Mouse (Mus musculus) testis, adult 2 months (tissue): ENCODE results near the gene Ticam1. TPM values are rescaled to one million over a fixed set of nuclear protein-coding genes. Genes with fewer than 3 reads are reported as not detected.

Source experiments
- H3K27ac ChIP-seq: fragments of 200-500 bp; 2 replicates; pipeline ENCODE4 v1.5.1; 2012; ENCODE audit warnings: low read depth, low read length; ENCODE audit not compliant: control insufficient read depth, insufficient read depth
- H3K27me3 ChIP-seq: fragments of 200-500 bp; 2 replicates; pipeline ENCODE4 v1.6.1; 2012; ENCODE audit warnings: mild to moderate bottlenecking, low read length, moderate library complexity; ENCODE audit not compliant: control insufficient read depth, insufficient read depth
- H3K36me3 ChIP-seq: fragments of 200-500 bp; 2 replicates; pipeline ENCODE4 v1.6.1; 2012; ENCODE audit warnings: mild to moderate bottlenecking, low read length; ENCODE audit not compliant: control insufficient read depth, insufficient read depth
- H3K4me1 ChIP-seq: fragments of 200-500 bp; 2 replicates; pipeline ENCODE4 v1.6.1; 2012; ENCODE audit warnings: low read length; ENCODE audit not compliant: control insufficient read depth, insufficient read depth
- H3K4me3 ChIP-seq: fragments of 200-500 bp; 2 replicates; pipeline ENCODE4 v1.5.1; 2012; ENCODE audit warnings: low read depth, mild to moderate bottlenecking, low read length, moderate library complexity, mixed read lengths; ENCODE audit not compliant: control insufficient read depth
- CTCF ChIP-seq: fragments of 200-500 bp; IDR thresholded peaks from 2 replicates; pipeline ENCODE4 v1.5.1; 2012; ENCODE audit warnings: low read depth, mild to moderate bottlenecking, inconsistent platforms, low read length, moderate library complexity; ENCODE audit not compliant: control insufficient read depth, insufficient read depth, insufficient replicate concordance
- POLR2A ChIP-seq: fragments of 200-500 bp; IDR thresholded peaks from 2 replicates; pipeline ENCODE4 v1.6.1; 2012; ENCODE audit warnings: low read depth, mild to moderate bottlenecking, inconsistent platforms, low read length, moderate library complexity; ENCODE audit not compliant: control insufficient read depth
- polyA plus RNA-seq: library from polyadenylated mRNA; depleted of rRNA; stranded (reverse); fragments of >200 nt; gene quantifications from 2 replicates; pipeline ENCODE4 v1.2.3, GENCODE M21; 2012

Ticam1 gene
- polyA plus RNA-seq, 1 experiment, result 3.4 TPM

DNA sequence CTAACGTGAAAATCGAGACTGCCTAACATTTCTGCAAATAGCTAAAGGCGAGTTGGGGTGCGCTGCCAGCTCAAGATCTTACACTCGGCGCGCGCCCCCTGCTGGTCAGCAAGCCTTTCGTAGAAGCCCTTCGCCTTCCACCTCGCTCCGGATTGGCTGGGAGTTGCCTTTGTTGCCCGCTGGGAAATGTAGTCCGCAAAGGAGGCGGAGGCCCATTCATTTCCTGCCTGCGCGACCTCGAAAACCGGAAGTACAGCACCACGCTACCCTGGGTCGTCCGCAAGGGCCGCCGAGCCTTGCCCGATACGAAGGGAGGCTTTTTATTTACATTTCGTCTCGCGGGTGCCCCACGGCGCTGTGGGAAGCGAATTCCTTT lies 20.7 kb downstream of the Ticam1 start:
- peak overlapping the region; percentile 95 for H3K27ac ChIP-seq
- H3K4me3 ChIP-seq, result peak overlapping the region; percentile 95
- H3K4me1 ChIP-seq, result peaks cover 16% of the 10 kb centered on the region
- H3K27me3 ChIP-seq, result no peaks in the 10 kb centered on the region
- H3K36me3 ChIP-seq, result no peaks in the 10 kb centered on the region
- TF ChIP-seq CTCF (peak; percentile 96), POLR2A (peak; percentile 81)

DNA sequence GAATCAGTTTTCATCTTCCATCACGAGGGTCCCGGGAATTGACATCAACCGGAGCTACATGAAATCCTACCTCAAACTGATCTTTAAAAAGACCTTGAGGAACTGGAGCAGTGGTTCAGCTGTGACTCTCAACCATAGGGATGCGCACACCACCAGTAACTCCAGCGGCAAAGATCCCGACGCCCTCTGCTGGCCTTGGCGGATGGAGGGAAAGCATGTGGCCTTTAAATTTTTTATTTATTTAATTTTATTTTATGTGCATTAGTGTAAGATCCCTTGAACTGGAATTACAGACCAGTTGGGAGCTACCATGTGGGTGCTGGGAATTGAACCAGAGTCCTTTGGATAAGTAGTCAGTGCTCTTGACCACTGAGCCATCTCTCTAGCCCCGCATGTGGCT lies 21.2 kb downstream of the Ticam1 start:
- H3K4me3 ChIP-seq, result no peak overlapping the region; the same call in 1 of the 2 replicates
- H3K4me1 ChIP-seq, result peaks cover 20% of the 10 kb centered on the region
- H3K36me3 ChIP-seq, result no peaks in the 10 kb centered on the region
- TF ChIP-seq POLR2A, result no peak
- TF ChIP-seq CTCF, result no peak
- no peak overlapping the region for H3K27ac ChIP-seq
- no peaks in the 10 kb centered on the region for H3K27me3 ChIP-seq

DNA sequence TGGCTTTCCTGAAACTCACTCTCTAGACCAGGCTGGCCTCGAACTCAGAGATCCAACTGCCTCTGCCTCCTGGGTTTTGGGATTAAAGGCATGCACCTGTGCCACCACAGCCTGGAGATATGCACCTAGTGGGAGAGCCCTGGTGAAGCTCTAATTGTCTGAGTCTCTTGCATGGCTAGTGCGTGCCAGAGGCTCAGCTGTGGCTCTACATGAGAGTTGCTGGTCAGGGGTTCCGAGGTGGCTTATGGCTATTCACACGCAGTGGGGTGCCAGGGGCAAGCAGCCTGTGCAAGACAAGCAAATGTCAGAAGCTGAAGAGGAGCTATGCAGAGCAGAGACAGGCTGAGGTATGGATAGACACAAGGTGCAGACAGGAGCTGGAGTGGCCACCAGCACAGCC lies 21.9 kb downstream of the Ticam1 start:
- TF ChIP-seq CTCF (no peak), POLR2A (no peak)
- Histone ChIP-seq H3K4me3 (no peak overlapping the region), H3K36me3 (no peaks in the 10 kb centered on the region), H3K27ac (no peak overlapping the region), H3K27me3 (no peaks in the 10 kb centered on the region), H3K4me1 (peaks cover 21% of the 10 kb centered on the region)

DNA sequence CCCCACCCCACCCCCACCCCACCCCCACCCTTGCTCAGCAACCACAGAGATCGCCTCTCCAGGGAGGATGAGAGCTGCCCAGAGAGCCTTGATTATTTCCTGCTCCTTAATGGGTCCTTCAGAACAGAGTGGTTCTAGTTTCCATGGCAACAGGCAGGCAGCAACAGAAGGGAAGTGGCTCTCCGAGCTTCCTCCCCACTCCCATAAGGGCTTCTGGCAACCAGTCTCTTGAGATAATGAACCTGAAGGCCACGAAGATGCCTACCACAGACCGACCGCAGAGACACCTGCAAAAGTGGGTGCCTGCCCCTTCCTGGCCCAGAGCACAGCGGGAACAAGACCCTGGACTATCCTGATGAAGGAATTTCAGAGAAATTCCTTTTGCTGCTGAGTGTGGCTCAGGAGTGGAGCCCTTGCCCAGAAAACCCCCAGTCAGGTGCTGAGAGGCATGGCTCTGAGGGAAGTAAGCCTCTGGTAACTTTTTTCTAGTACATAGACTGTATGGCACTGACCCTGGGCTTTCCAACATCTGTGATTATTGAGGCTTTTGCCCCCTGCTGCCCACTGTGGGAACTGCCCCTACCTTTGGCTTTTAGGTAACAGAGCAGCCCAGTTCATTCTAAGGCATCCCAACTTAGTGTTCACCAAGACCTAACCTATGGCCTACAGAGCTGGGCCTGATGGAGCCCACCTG lies 25.3 kb downstream of the Ticam1 start:
- Histone ChIP-seq H3K4me1 (peaks cover 16% of the 10 kb centered on the region), H3K4me3 (peak overlapping the region; percentile 84), H3K27me3 (no peaks in the 10 kb centered on the region), H3K27ac (peak overlapping the region; percentile 23), H3K36me3 (no peaks in the 10 kb centered on the region)
- TF ChIP-seq POLR2A (peak; percentile 45; the same call in 1 of the 2 replicates), CTCF (peak; percentile 49; the same call in 1 of the 2 replicates)

DNA sequence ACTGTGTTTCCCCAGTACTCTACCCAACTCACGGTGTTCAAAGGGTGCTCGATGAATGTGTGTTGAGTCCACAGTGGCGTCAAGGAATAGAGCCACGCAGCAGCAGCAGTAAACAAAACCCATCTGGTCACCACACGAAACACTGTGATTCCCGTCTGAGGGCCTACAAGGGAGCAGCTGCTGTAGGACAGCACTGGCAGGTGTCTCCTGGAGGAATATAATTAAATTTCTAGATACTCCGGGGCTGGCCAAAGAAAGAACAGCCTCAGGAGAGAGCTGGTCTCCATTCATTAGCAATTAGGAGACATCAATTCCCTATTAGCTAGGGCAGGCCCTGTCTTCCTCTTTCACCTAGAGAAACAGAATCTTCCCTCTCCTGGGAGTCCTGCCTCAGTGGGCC lies 31.0 kb downstream of the Ticam1 start:
- TF ChIP-seq POLR2A, result no peak
- Histone ChIP-seq H3K36me3 (no peaks in the 10 kb centered on the region), H3K4me3 (no peak overlapping the region), H3K27me3 (no peaks in the 10 kb centered on the region), H3K4me1 (peaks cover 6% of the 10 kb centered on the region), H3K27ac (no peak overlapping the region)

DNA sequence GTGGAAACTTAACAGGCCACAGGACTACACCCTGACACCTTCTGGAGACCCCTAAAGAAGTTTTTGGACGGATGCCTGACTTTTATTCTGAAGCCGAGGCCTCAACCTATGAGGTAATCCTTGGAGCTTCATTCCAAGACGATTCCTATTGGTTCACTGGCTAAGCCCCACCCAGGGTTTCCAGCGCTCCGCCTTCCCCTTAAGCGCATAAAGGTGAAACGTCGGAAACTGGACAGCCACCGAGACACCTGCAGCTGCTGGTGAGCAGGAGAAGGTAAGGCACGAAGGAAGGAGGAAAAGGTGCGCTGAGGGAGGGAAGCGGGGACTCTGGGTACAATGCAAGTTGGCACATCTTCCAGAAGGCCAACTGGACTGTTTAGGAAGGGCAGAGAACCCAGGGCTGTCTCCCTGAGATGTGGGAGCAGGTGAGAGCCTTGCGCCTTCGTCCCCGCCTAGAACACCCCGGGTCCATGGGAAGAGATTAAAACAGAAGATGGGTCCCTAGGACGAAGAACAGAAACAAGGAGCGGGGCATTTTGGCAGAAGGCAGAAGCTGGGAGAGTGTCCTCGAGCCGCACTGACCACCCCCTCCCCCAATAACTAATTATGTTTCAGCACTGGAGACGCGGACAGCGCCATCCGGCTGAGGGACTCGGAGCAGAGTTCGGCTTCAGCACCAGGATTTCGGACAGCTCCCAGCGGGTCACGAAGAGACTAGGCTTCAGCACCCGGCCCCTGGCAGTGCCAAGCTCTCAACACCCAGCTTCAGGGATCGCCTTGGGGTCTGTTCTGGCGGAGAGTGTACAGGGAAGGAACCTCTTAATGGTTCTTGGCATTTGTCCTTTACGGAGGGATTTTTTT lies 34.8 kb downstream of the Ticam1 start:
- H3K4me1 ChIP-seq, result peaks cover 4% of the 10 kb centered on the region; the same call in 1 of the 2 replicates
- H3K36me3 ChIP-seq, result no peaks in the 10 kb centered on the region
- H3K27ac ChIP-seq, result no peak overlapping the region
- no peak for TF ChIP-seq CTCF
- TF ChIP-seq POLR2A, result no peak
- H3K4me3 ChIP-seq, result no peak overlapping the region
- no peaks in the 10 kb centered on the region for H3K27me3 ChIP-seq

DNA sequence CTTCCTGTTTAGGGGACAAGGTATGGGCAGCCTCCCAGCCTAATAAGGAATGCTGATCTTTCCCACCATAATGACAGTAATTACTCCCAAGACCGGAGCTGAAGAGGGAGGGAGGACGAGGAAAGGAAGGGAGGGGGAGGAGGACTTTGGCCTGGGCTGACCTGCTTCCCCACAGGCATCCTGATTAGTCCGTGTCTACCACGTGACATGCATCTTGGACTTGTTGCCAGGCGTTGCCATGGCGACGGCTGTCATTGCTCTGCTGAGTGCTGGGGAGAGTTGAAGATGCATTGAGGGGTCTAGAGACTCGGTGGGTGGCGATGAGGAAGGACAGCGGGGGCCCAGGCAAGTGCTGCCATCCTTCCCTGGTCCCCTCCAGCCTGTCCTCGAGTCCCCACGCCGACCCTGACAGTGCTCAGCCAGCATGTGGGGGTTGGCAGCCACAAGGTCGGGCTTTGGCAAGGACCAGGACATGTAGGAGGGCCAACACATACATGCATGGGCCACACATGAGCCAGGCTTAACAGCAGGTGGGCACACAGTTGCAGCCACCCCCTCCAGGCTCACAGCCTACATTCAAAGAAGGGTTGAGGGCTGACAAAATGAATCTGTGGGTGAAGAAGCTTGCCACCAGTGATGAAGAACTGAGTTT lies 42.6 kb downstream of the Ticam1 start:
- H3K36me3 ChIP-seq, result no peaks in the 10 kb centered on the region
- TF ChIP-seq POLR2A (no peak), CTCF (no peak)
- H3K4me1 ChIP-seq, result peaks cover 6% of the 10 kb centered on the region
- H3K27me3 ChIP-seq, result no peaks in the 10 kb centered on the region
- H3K27ac ChIP-seq, result no peak overlapping the region
- H3K4me3 ChIP-seq, result no peak overlapping the region
